Mouse (Mus musculus): ENCODE measurements at regions not wholly inside any gene's neighbourhood (a gene's known extent, or its start where the extent isn't known, plus 50 kb on each side); places are given as distances from the start of the nearest gene placed in this dataset.

GRCm38 (mm10) chr9:25374161-25374560 is 107.2 kb upstream of the Eepd1 start:
- intact Hi-C loops (cut with DNase I), result loop anchor here (5.0 kb wide), 1 partner anchor 42 kb away; no protein-coding TSS in a partner anchor
- peak in 1 of 2 experiments; percentile 36 for DNase-seq (ENCODE audit: extremely low spot score in 1 of 2, low spot score in 2 of 2)

GRCm38 (mm10) chr9:25376209-25376608 is 105.1 kb upstream of the Eepd1 start:
- intact Hi-C loops (cut with DNase I), result no loop called here
- DNase-seq (ENCODE audit: extremely low spot score in 1 of 2, low spot score in 2 of 2), result no peak

GRCm38 (mm10) chr9:25377771-25378747 is 103.3 kb upstream of the Eepd1 start:
- peak in 1 of 2 experiments; percentile 60 for DNase-seq (ENCODE audit: extremely low spot score in 1 of 2, low spot score in 2 of 2)
- intact Hi-C loops (cut with DNase I), result no loop called here

- no peak for DNase-seq (ENCODE audit: extremely low spot score in 1 of 2, low spot score in 2 of 2)
- intact Hi-C loops (cut with DNase I), result no loop called here
Observed at GRCm38 (mm10) chr9:25385333-25385732, 96.0 kb upstream of the Eepd1 start.

GRCm38 (mm10) chr9:25387876-25388650 is 93.3 kb upstream of the Eepd1 start:
- intact Hi-C loops (cut with DNase I), result no loop called here
- no peak for DNase-seq (ENCODE audit: extremely low spot score in 1 of 2, low spot score in 2 of 2)

- intact Hi-C loops (cut with DNase I), result no loop called here
- DNase-seq (ENCODE audit: extremely low spot score in 1 of 2, low spot score in 2 of 2), result no peak
Observed at GRCm38 (mm10) chr9:25389351-25389750, 92.0 kb upstream of the Eepd1 start.

GRCm38 (mm10) chr9:25400647-25401335 is 80.6 kb upstream of the Eepd1 start:
- intact Hi-C loops (cut with DNase I), result no loop called here
- DNase-seq (ENCODE audit: extremely low spot score in 1 of 2, low spot score in 2 of 2), result peak in 1 of 2 experiments; percentile 45

- intact Hi-C loops (cut with DNase I), result no loop called here
- DNase-seq (ENCODE audit: extremely low spot score in 1 of 2, low spot score in 2 of 2), result no peak
Observed at GRCm38 (mm10) chr9:25405848-25406247, 75.5 kb upstream of the Eepd1 start.

GRCm38 (mm10) chr9:25408518-25408917 is 72.8 kb upstream of the Eepd1 start:
- no peak for DNase-seq (ENCODE audit: extremely low spot score in 1 of 2, low spot score in 2 of 2)
- intact Hi-C loops (cut with DNase I), result no loop called here

GRCm38 (mm10) chr9:25409729-25410128 is 71.6 kb upstream of the Eepd1 start:
- intact Hi-C loops (cut with DNase I), result no loop called here

GRCm38 (mm10) chr9:25413873-25414272 is 67.5 kb upstream of the Eepd1 start:
- DNase-seq (ENCODE audit: extremely low spot score in 1 of 2, low spot score in 2 of 2), result no peak
- intact Hi-C loops (cut with DNase I), result no loop called here

More at GRCm38 (mm10) chr9:25409729-25410128, 71.6 kb upstream of the Eepd1 start:
- no peak for DNase-seq (ENCODE audit: extremely low spot score in 1 of 2, low spot score in 2 of 2)

GRCm38 (mm10) chr9:25414315-25414714 is 67.0 kb upstream of the Eepd1 start:
- intact Hi-C loops (cut with DNase I), result no loop called here
- DNase-seq (ENCODE audit: extremely low spot score in 1 of 2, low spot score in 2 of 2), result no peak

GRCm38 (mm10) chr9:25426941-25427340 is 54.4 kb upstream of the Eepd1 start:
- no peak for DNase-seq (ENCODE audit: extremely low spot score in 1 of 2, low spot score in 2 of 2)
- intact Hi-C loops (cut with DNase I), result no loop called here

- intact Hi-C loops (cut with DNase I), result no loop called here
- peak in 1 of 2 experiments; percentile 19 for DNase-seq (ENCODE audit: extremely low spot score in 1 of 2, low spot score in 2 of 2)
Observed at GRCm38 (mm10) chr9:25429450-25430213, 51.7 kb upstream of the Eepd1 start.

Measured in left cerebral cortex, postnatal 10 days (tissue).